Mouse (Mus musculus): ENCODE results near the gene Akap9.

DNA sequence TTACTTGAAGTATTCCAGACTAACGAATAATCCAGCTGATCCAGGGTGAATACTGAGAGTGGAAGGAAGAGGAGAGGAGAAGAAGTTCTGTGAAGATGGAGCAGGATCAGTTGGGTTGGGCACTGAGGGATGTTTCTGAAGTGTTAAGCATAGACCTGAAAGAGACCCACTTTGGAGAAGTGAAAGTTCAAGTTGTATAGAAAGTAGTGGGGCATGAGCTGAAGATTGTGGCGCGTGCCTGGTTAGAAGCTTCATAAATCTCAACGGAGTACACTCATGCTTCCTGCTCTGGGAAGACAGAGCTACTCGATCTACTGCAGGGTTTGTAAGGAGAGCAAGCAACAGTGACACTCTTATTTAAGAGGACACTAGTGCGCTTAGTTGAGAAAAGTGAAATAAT lies 41.3 kb downstream of the Akap9 start:
- TF ChIP-seq CTCF (IDR thresholded peaks at IDR 0.05; ENCODE audit: low read depth): no peak
- no peak for TF ChIP-seq EP300 (optimal IDR thresholded peaks at IDR 0.05)
